Mouse (Mus musculus) cerebellum, postnatal 4 days (tissue): Measurements from ENCODE around the gene Tmem19.

ENCODE experiments used
- DNase-seq, 2 experiments: peaks; one replicate each; pipeline ENCODE4 v3.0.0; 2022; ENCODE audit warnings: low spot score in 2 of 2, mixed read lengths in 1 of 2

Tmem19 gene

GRCm38 (mm10) chr10:115311263-115311965 lies 50.9 kb downstream of the Tmem19 start:
- DNase-seq = no peak

GRCm38 (mm10) chr10:115309191-115309590 lies 53.1 kb downstream of the Tmem19 start:
- DNase-seq = no peak

DNA sequence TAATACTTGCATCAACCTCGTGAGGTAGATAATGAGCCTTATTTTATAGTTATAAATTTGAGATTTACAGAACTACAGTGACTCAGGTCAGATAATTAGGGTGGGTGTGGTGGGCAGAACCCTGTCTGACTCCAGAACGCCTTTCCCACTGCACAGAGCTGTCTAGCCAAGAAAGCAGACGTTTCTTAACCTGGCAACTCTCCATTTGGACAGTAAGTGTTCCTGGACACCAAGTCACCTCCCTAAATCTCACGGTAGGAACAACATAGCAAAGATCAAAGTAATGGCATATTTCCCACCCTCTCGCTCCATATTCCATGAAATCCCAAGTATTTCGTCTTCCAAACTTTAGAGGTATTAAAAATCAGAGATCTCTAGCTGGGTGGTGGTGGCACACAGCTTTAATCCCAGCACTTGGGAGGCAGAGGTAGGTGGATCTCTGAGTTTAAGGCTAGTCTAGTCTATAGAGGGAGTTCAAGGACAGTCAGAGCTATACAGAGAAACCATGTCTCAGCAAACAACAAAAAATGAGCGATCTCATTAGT lies 54.9 kb downstream of the Tmem19 start:
- no peak for DNase-seq

DNA sequence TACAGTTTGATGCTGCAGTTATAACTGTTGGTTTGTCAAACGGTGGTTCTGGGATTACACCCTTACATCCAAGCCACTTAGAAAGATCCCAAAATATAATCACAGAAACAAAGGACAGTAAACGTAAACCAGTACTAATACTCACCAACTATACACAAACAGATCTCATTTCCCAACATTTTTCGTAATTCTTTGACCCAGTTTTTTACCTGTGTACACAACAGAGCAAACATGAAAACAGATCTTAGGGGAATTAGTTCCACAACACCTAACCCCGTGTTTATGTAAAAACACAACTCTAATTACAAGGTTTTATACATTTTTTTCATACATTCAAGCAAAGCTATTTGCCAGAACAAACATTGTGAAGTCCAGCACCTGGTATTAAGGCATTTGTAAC lies 63.6 kb downstream of the Tmem19 start:
- no peak for DNase-seq

DNA sequence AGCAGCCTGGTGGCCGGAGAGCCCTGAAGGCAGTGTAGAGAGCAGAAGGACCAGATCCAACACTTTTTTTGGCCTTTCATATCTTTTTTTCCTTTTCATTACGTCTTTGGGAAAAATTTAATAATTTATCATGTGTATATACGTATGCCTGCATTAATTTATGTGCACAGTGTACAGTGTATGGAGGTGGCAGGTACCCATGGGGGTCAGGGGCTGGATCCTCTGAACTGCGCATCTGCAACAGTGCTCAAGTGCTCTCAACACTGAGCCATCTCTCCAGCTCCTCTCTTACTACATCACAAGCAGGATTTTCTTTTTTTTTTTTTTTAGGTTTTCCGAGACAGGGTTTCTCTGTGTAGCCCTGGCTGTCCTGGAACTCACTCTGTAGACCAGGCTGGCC lies 64.7 kb downstream of the Tmem19 start:
- DNase-seq = no peak

DNA sequence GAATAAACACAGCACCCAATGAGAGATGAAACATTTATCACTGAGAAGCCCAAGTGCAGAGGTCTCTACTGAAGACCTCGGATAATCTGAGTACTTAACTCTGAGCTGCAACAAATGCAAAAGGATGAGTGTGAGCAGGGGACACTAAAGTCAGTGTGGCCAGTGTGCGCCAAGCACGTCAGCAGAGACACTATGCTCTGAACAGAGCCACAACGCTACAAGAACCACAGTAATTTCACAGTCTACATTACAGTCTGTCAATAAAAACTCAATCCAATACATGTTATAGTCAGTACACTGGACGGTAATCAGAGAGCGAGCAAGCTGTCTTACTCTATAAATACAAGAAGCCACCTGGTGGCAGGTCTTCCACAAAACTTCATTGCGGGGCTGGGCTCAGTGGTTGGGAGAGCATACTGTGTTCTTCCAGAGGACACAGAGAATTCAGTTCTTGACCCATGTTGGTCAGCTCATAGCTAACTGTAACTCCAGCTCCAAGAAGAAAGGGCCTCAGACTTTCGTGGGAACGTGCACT lies 65.8 kb downstream of the Tmem19 start:
- DNase-seq = no peak

GRCm38 (mm10) chr10:115295162-115295561 lies 67.1 kb downstream of the Tmem19 start:
- no peak for DNase-seq

DNA sequence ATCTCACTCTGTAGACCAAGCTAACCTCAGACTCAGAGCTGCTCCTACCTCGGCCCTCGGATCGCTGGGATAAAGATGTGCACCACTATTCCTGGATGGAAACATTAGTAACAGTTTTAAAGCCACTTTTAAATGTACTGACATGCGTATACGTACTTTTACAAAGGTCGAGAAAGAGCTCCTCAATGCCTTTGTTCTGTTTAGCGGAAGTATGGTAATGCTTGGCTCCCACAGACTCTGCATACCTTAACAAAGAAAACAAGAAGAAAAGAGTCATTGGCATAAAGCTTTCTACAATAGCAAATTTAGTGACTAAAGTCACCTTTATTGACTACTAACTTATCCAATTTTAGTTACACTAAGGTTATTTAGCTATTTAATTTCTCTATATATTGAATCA lies 67.6 kb downstream of the Tmem19 start:
- DNase-seq = no peak

DNA sequence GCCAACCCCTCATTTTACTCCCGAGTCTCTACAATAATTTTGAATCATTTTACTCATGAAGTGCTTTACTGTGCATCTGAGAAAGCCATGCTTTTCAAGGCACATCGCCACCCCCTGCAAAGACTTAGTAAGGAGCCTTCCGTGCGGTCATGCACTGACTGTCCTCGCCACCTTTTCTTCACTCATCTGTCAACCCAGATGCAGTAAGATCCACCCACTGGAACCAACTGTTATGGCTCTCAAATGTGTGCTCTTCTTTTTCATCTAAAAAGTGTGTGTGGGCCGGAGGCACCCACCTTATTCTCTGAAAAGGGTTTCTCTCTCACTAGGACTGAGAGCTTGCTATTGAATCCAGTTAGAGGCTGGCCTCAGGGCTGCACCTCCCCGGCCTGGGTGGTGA lies 68.4 kb downstream of the Tmem19 start:
- DNase-seq = no peak

- no peak for DNase-seq
Measured at GRCm38 (mm10) chr10:115290671-115291070, 71.6 kb downstream of the Tmem19 start.
